Mouse (Mus musculus): ENCODE data around the gene Kif1a. TPM values are rescaled to one million over a fixed set of nuclear protein-coding genes. Genes with fewer than 3 reads are reported as not detected.
A peak's percentile ranks its signal among the peaks of the same experiment; 100 is the strongest.

Kif1a gene
- total and polyA plus RNA-seq, 3 experiments = not detected

DNA sequence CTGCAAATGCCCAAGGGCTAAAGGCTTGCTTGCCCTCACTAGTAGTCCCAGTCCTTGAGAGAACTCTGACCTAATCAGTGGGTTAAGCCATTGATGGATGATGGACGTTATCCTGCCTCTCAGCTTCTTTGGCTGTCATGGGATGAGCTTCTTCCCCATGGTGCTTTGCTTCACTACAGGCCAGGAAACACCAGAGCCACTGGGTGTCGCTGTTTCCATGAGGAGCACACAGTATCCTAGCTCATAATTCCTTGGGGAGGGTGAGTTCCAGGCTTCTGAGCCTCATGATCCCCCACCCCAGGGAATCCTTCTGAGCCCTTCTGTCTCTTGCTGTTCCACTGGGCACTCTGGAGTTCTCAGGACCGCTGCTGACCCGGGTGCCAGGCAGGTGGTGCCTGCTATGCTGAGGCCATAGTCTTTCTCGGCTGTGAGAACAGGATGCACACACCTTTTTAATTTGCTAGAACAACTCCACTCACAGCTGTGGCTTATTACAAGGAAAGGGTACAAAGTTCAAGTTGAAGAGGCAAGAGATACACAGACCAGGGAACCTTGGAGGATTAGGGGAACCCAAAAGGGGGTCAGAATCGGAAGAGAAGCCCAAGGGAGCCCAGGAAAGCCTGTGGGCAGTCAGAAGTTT lies 27.1 kb upstream of the Kif1a start:
- TF ChIP-seq TBP (IDR thresholded peaks at IDR 0.05; ENCODE audit: low read depth, low read length) (no peak), RAD21 (IDR thresholded peaks at IDR 0.05; ENCODE audit: low read depth, low read length) (peak; percentile 20), CTCF (IDR thresholded peaks at IDR 0.05 in 2 of 3, conservative IDR thresholded peaks at IDR 0.05 in 1 of 3; ENCODE audit: control insufficient read depth in 1 of 3, insufficient read depth in 1 of 3, low read depth in 2 of 3, low read length in 3 of 3, poor library complexity in 1 of 3, severe bottlenecking in 1 of 3) (peak; percentile 8 to 42 (median 23); a peak in 4 of 6 replicates), NRF1 (IDR thresholded peaks at IDR 0.05; ENCODE audit: insufficient read depth, low read depth, low read length, poor library complexity, severe bottlenecking) (no peak), SMC3 (IDR thresholded peaks at IDR 0.05; ENCODE audit: low read depth, low read length) (0 out of 2 replicates have a peak, but pooled peaks have one; percentile 4), GABPA (IDR thresholded peaks at IDR 0.05; ENCODE audit: low read depth, low read length) (no peak)
- Histone ChIP-seq H3K4me1 (ENCODE audit: control insufficient read depth in 1 of 2, insufficient read depth in 2 of 2, low read length in 2 of 2) (no peaks in the 10 kb centered on the region), H3K9ac (ENCODE audit: control insufficient read depth, low read depth, low read length, poor library complexity, severe bottlenecking) (no peak overlapping the region), H3K9me3 (replicated peaks; ENCODE audit: insufficient read depth, low read length) (no peaks in the 10 kb centered on the region), H3K4me3 (ENCODE audit: control insufficient read depth in 1 of 2, insufficient read depth in 1 of 2, low read depth in 2 of 2, low read length in 2 of 2) (no peak overlapping the region), H3K79me2 (ENCODE audit: control insufficient read depth, insufficient read depth, low read length, poor library complexity) (no peaks in the 10 kb centered on the region), H3K27ac (ENCODE audit: control insufficient read depth, low read depth, low read length) (no peak overlapping the region), H3K36me3 (ENCODE audit: control insufficient read depth in 1 of 2, insufficient read depth in 2 of 2, low read length in 2 of 2) (no peaks in the 10 kb centered on the region), H3K27me3 (ENCODE audit: control insufficient read depth in 1 of 2, insufficient read depth in 2 of 2, low read length in 2 of 2) (no peaks in the 10 kb centered on the region)
- no peak for DNase-seq (ENCODE audit: low read depth, low spot score)

- no peak overlapping the region for H3K27ac ChIP-seq (ENCODE audit: control insufficient read depth, low read depth, low read length)
- no peak overlapping the region for H3K4me3 ChIP-seq (ENCODE audit: control insufficient read depth in 1 of 2, insufficient read depth in 1 of 2, low read depth in 2 of 2, low read length in 2 of 2)
- no peak for DNase-seq (ENCODE audit: low read depth, low spot score)
- H3K36me3 ChIP-seq (ENCODE audit: control insufficient read depth in 1 of 2, insufficient read depth in 2 of 2, low read length in 2 of 2) = no peaks in the 10 kb centered on the region
- H3K9ac ChIP-seq (ENCODE audit: control insufficient read depth, low read depth, low read length, poor library complexity, severe bottlenecking) = no peak overlapping the region
- H3K9me3 ChIP-seq (replicated peaks; ENCODE audit: insufficient read depth, low read length) = no peaks in the 10 kb centered on the region
- TF ChIP-seq HCFC1 (IDR thresholded peaks at IDR 0.05; ENCODE audit: low read depth, low read length) = no peak
- TF ChIP-seq ZNF384 (IDR thresholded peaks at IDR 0.05; ENCODE audit: low read depth, low read length) = no peak
- TF ChIP-seq POLR2AphosphoS2 (IDR thresholded peaks at IDR 0.05; ENCODE audit: low read length) = no peak
- TF ChIP-seq E2F4 (IDR thresholded peaks at IDR 0.05; ENCODE audit: borderline replicate concordance, low read depth, low read length) = no peak
- no peak for TF ChIP-seq MYB (IDR thresholded peaks at IDR 0.05; ENCODE audit: low read depth, low read length)
- TF ChIP-seq JUND (IDR thresholded peaks at IDR 0.05; ENCODE audit: low read depth, low read length) = no peak
- no peak for TF ChIP-seq TBP (IDR thresholded peaks at IDR 0.05; ENCODE audit: low read depth, low read length)
- no peak for TF ChIP-seq MEF2A (IDR thresholded peaks at IDR 0.05; ENCODE audit: extremely low read depth, insufficient replicate concordance, low read depth, low read length, poor library complexity, severe bottlenecking)
- no peak for TF ChIP-seq GATA1 (IDR thresholded peaks at IDR 0.05; ENCODE audit: low read depth, low read length)
- TF ChIP-seq KAT2A (conservative IDR thresholded peaks at IDR 0.05; ENCODE audit: low read depth, low read length) = no peak
- no peak for TF ChIP-seq SMC3 (IDR thresholded peaks at IDR 0.05; ENCODE audit: low read depth, low read length)
- no peak for TF ChIP-seq ETS1 (IDR thresholded peaks at IDR 0.05; ENCODE audit: low read depth, low read length)
- TF ChIP-seq RAD21 (IDR thresholded peaks at IDR 0.05; ENCODE audit: low read depth, low read length) = no peak
- TF ChIP-seq EP300 (IDR thresholded peaks at IDR 0.05; ENCODE audit: low read depth in 1 of 2, low read length in 2 of 2) = no peak
- TF ChIP-seq UBTF (IDR thresholded peaks at IDR 0.05; ENCODE audit: borderline replicate concordance, insufficient read depth, low read depth, low read length) = no peak
- H3K79me2 ChIP-seq (ENCODE audit: control insufficient read depth, insufficient read depth, low read length, poor library complexity) = no peaks in the 10 kb centered on the region
- no peaks in the 10 kb centered on the region for H3K27me3 ChIP-seq (ENCODE audit: control insufficient read depth in 1 of 2, insufficient read depth in 2 of 2, low read length in 2 of 2)
- H3K4me1 ChIP-seq (ENCODE audit: control insufficient read depth in 1 of 2, insufficient read depth in 2 of 2, low read length in 2 of 2) = no peaks in the 10 kb centered on the region
Observed at GRCm38 (mm10) chr1:93128209-93128608, 26.5 kb upstream of the Kif1a start.

All from MEL (cell line).